Mouse (Mus musculus): ENCODE measurements around the gene Apobec3. TPM values are rescaled to one million over a fixed set of nuclear protein-coding genes. Genes with fewer than 3 reads are reported as not detected.
"Not testable (repeated sequence)": the region's sequence is repeated elsewhere in the genome, so short reads cannot be mapped to it uniquely, and the experiment has no call there.

Apobec3 gene
- polyA plus RNA-seq, 1 experiment from 2014 or later = 54.7 TPM

GRCm38 (mm10) chr15:79896080-79896725 lies 4.7 kb downstream of the Apobec3 start:
- peak overlapping the region; percentile 27; the same call in 1 of the 2 replicates for H3K9ac ChIP-seq
- H3K27ac ChIP-seq = peak overlapping the region; percentile 80
- H3K4me2 ChIP-seq = peak overlapping the region; percentile 31; the same call in 1 of the 2 replicates
- WGBS (ENCODE audit: insufficient replicate concordance) = 71% methylated on average over 9 of the region's 9 CpGs
- no peak for ATAC-seq
- no peaks in the 10 kb centered on the region for H3K9me3 ChIP-seq (replicated peaks)
- H3K27me3 ChIP-seq (replicated peaks) = no peaks in the 10 kb centered on the region
- peaks cover 51% of the 10 kb centered on the region for H3K4me1 ChIP-seq
- peaks cover 46% of the 10 kb centered on the region for H3K36me3 ChIP-seq
- no peak overlapping the region for H3K4me3 ChIP-seq

- Histone ChIP-seq H3K4me1 (peaks cover 29% of the 10 kb centered on the region), H3K27ac (no peak overlapping the region), H3K27me3 (replicated peaks) (no peaks in the 10 kb centered on the region), H3K9me3 (replicated peaks) (no peaks in the 10 kb centered on the region), H3K4me2 (no peak overlapping the region), H3K4me3 (no peak overlapping the region), H3K36me3 (peaks cover 71% of the 10 kb centered on the region), H3K9ac (no peak overlapping the region)
- 81% methylated on average over 5 of the region's 5 CpGs for WGBS (ENCODE audit: insufficient replicate concordance)
- no peak for ATAC-seq
Observed at GRCm38 (mm10) chr15:79898988-79899387, 7.5 kb downstream of the Apobec3 start.

- no peak for ATAC-seq
- Histone ChIP-seq H3K36me3 (peaks cover 79% of the 10 kb centered on the region), H3K27me3 (replicated peaks) (no peaks in the 10 kb centered on the region), H3K4me1 (peaks cover 19% of the 10 kb centered on the region), H3K4me3 (no peak overlapping the region), H3K4me2 (no peak overlapping the region), H3K9ac (no peak overlapping the region), H3K27ac (peak overlapping the region; percentile 12; the same call in 1 of the 2 replicates), H3K9me3 (replicated peaks) (no peaks in the 10 kb centered on the region)
- WGBS (ENCODE audit: insufficient replicate concordance) = 72% methylated on average over 6 of the region's 6 CpGs
Observed at GRCm38 (mm10) chr15:79899828-79900510, 8.5 kb downstream of the Apobec3 start.

- H3K4me2 ChIP-seq = no peak overlapping the region
- no peaks in the 10 kb centered on the region for H3K27me3 ChIP-seq (replicated peaks)
- H3K9me3 ChIP-seq (replicated peaks) = no peaks in the 10 kb centered on the region
- peaks cover 14% of the 10 kb centered on the region for H3K4me1 ChIP-seq
- WGBS (ENCODE audit: insufficient replicate concordance) = 71% methylated on average over 7 of the region's 7 CpGs
- peaks cover 87% of the 10 kb centered on the region for H3K36me3 ChIP-seq
- no peak overlapping the region for H3K9ac ChIP-seq
- no peak overlapping the region for H3K27ac ChIP-seq
- no peak overlapping the region for H3K4me3 ChIP-seq
- no peak for ATAC-seq
Observed at GRCm38 (mm10) chr15:79900751-79901150, 9.3 kb downstream of the Apobec3 start.

- peaks cover 3% of the 10 kb centered on the region; the same call in 1 of the 2 replicates for H3K27me3 ChIP-seq (replicated peaks)
- peaks cover 92% of the 10 kb centered on the region for H3K36me3 ChIP-seq
- no peak overlapping the region for H3K9ac ChIP-seq
- H3K4me2 ChIP-seq = no peak overlapping the region
- no peak overlapping the region for H3K27ac ChIP-seq
- H3K4me3 ChIP-seq = no peak overlapping the region
- H3K4me1 ChIP-seq = peaks cover 7% of the 10 kb centered on the region
- 92% methylated on average over 2 of the region's 2 CpGs for WGBS (ENCODE audit: insufficient replicate concordance)
- no peak for ATAC-seq
- H3K9me3 ChIP-seq (replicated peaks) = no peaks in the 10 kb centered on the region
Observed at GRCm38 (mm10) chr15:79901399-79901798, 9.9 kb downstream of the Apobec3 start.

GRCm38 (mm10) chr15:79903081-79903480 lies 11.6 kb downstream of the Apobec3 start:
- not testable (repeated sequence) for H3K27ac ChIP-seq; H3K4me3 ChIP-seq; H3K4me1 ChIP-seq; H3K9me3 ChIP-seq (replicated peaks); ATAC-seq; H3K9ac ChIP-seq; H3K4me2 ChIP-seq; H3K27me3 ChIP-seq (replicated peaks)
- 86% methylated on average over 8 of the region's 8 CpGs for WGBS (ENCODE audit: insufficient replicate concordance)
- H3K36me3 ChIP-seq = peaks cover 96% of the 10 kb centered on the region

- Histone ChIP-seq H3K4me3 (no peak overlapping the region), H3K4me2 (no peak overlapping the region), H3K9ac (0 out of 2 replicates have a peak overlapping the region, but pooled peaks have one; percentile 7), H3K9me3 (replicated peaks) (no peaks in the 10 kb centered on the region), H3K27ac (no peak overlapping the region), H3K36me3 (peaks cover 94% of the 10 kb centered on the region), H3K27me3 (replicated peaks) (peaks cover 3% of the 10 kb centered on the region; the same call in 1 of the 2 replicates), H3K4me1 (0 out of 2 replicates have a peak, but pooled peaks cover 3% of the 10 kb centered on the region)
- ATAC-seq = no peak
Observed at GRCm38 (mm10) chr15:79903963-79904362, 12.5 kb downstream of the Apobec3 start.

DNA sequence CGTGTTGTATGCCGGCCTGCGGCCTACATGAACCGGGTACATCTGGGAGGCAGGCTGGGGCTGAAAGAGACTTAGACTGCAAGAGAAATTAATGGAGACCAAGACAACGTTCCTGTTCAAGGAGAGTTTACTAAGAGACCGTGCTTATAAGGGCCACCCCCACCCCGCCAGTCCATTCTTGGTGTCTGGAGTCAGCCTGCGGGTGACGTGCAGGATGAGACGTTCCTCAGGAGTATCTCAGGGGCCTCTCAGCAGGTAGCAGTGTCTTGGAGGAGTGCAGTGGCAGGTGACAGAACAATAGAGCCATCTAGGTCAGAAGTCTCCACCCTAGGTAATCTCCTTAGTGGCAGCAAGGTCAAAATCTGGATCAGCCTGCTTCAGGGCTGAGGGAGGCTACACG lies 13.2 kb downstream of the Apobec3 start:
- H3K4me1 ChIP-seq; H3K4me3 ChIP-seq; H3K4me2 ChIP-seq; ATAC-seq; H3K9ac ChIP-seq; H3K9me3 ChIP-seq (replicated peaks); H3K27ac ChIP-seq; H3K27me3 ChIP-seq (replicated peaks): not testable (repeated sequence)
- WGBS (ENCODE audit: insufficient replicate concordance) = 82% methylated on average over 11 of the region's 11 CpGs
- peaks cover 86% of the 10 kb centered on the region for H3K36me3 ChIP-seq

- no peak overlapping the region for H3K4me3 ChIP-seq
- H3K4me2 ChIP-seq = no peak overlapping the region
- no peak overlapping the region for H3K9ac ChIP-seq
- 80% methylated on average over 12 of the region's 12 CpGs for WGBS (ENCODE audit: insufficient replicate concordance)
- no peak for ATAC-seq
- H3K27me3 ChIP-seq (replicated peaks) = peaks cover 3% of the 10 kb centered on the region; the same call in 1 of the 2 replicates
- no peak overlapping the region for H3K27ac ChIP-seq
- H3K36me3 ChIP-seq = peaks cover 85% of the 10 kb centered on the region
- 0 out of 2 replicates have a peak, but pooled peaks cover under 1% of the 10 kb centered on the region for H3K4me1 ChIP-seq
- H3K9me3 ChIP-seq (replicated peaks) = no peaks in the 10 kb centered on the region
Observed at GRCm38 (mm10) chr15:79905211-79905610, 13.8 kb downstream of the Apobec3 start.

DNA sequence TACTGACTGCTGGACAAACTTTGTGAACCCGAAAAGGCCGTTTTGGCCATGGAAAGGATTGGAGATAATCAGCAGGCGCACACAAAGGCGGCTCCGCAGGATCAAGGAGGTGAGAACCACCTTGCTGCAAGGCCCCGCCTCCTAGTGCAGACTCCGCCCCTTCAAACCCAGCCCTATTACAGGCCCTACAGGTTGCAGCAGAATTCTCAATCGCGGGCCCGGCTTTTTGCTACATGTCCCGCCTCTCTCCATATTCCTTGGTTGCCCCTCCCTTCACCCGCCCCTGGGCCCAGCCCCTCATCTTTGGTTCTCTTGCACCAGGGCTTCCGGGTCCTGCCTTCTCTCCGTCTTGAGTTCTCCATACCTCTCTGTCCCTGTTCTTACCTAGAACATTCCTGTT lies 15.4 kb downstream of the Apobec3 start:
- Histone ChIP-seq H3K36me3 (peaks cover 69% of the 10 kb centered on the region), H3K4me1 (no peaks in the 10 kb centered on the region), H3K27me3 (replicated peaks) (peaks cover 3% of the 10 kb centered on the region; the same call in 1 of the 2 replicates), H3K9ac (no peak overlapping the region), H3K27ac (no peak overlapping the region), H3K4me2 (no peak overlapping the region), H3K4me3 (no peak overlapping the region), H3K9me3 (replicated peaks) (no peaks in the 10 kb centered on the region)
- no peak for ATAC-seq
- WGBS (ENCODE audit: insufficient replicate concordance) = 58% methylated on average over 14 of the region's 14 CpGs

DNA sequence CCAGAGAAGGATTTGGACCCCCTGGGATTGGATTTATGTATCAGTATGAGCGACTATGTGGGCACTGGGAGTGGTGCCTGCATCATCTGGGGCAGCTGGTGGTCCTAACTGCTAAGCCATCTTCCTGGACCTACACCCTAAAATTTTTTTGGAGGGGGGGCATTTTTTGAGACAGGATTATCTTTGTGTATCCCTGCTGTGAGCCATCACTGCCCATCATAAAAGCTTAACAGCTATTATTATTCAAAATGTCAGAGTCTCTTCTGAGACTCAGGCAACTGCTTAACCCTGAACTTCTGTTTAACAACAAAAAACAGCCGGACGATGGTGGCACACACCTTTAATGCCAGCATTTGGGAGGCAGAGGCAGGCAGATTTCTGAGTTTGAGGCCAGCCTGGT lies 17.5 kb downstream of the Apobec3 start:
- H3K4me3 ChIP-seq; H3K9ac ChIP-seq; ATAC-seq; H3K9me3 ChIP-seq (replicated peaks); H3K4me2 ChIP-seq; H3K27ac ChIP-seq; H3K4me1 ChIP-seq; H3K27me3 ChIP-seq (replicated peaks): not testable (repeated sequence)
- peaks cover 50% of the 10 kb centered on the region for H3K36me3 ChIP-seq
- WGBS (ENCODE audit: insufficient replicate concordance) = 80% methylated on average over 3 of the region's 3 CpGs

- H3K27me3 ChIP-seq (replicated peaks); H3K4me2 ChIP-seq; H3K4me1 ChIP-seq; H3K9me3 ChIP-seq (replicated peaks); H3K27ac ChIP-seq; ATAC-seq; H3K4me3 ChIP-seq; H3K9ac ChIP-seq: not testable (repeated sequence)
- 60% methylated on average over 1 of the region's 1 CpGs for WGBS (ENCODE audit: insufficient replicate concordance)
- peaks cover 33% of the 10 kb centered on the region for H3K36me3 ChIP-seq
Observed at GRCm38 (mm10) chr15:79910812-79911211, 19.4 kb downstream of the Apobec3 start.
